Mouse (Mus musculus): ENCODE measurements around the gene Adarb2.

The Adarb2 gene

GRCm38 (mm10) chr13:8691448-8691847 lies 488.8 kb downstream of the Adarb2 start:
- no peak for DNase-seq (ENCODE audit: low spot score)

- DNase-seq (ENCODE audit: low spot score): no peak
Observed at GRCm38 (mm10) chr13:8692787-8693186, 490.1 kb downstream of the Adarb2 start.

GRCm38 (mm10) chr13:8698451-8698850 lies 495.8 kb downstream of the Adarb2 start:
- no peak for DNase-seq (ENCODE audit: low spot score)

GRCm38 (mm10) chr13:8699831-8700230 lies 497.2 kb downstream of the Adarb2 start:
- no peak for DNase-seq (ENCODE audit: low spot score)

GRCm38 (mm10) chr13:8700981-8701380 lies 498.3 kb downstream of the Adarb2 start:
- DNase-seq (ENCODE audit: low spot score): no peak

- no peak for DNase-seq (ENCODE audit: low spot score)
Observed at GRCm38 (mm10) chr13:8705296-8705695, 502.6 kb downstream of the Adarb2 start.

GRCm38 (mm10) chr13:8713377-8713776 lies 510.7 kb downstream of the Adarb2 start:
- no peak for DNase-seq (ENCODE audit: low spot score)

GRCm38 (mm10) chr13:8729972-8730645 lies 527.4 kb downstream of the Adarb2 start:
- DNase-seq (ENCODE audit: low spot score): no peak

GRCm38 (mm10) chr13:8737139-8737865 lies 534.6 kb downstream of the Adarb2 start:
- no peak for DNase-seq (ENCODE audit: low spot score)

- no peak for DNase-seq (ENCODE audit: low spot score)
Observed at GRCm38 (mm10) chr13:8742792-8743191, 540.1 kb downstream of the Adarb2 start.

GRCm38 (mm10) chr13:8744565-8744964 lies 541.9 kb downstream of the Adarb2 start:
- DNase-seq (ENCODE audit: low spot score): peak; percentile 9

GRCm38 (mm10) chr13:8745596-8745995 lies 542.9 kb downstream of the Adarb2 start:
- DNase-seq (ENCODE audit: low spot score): no peak

- no peak for DNase-seq (ENCODE audit: low spot score)
Observed at GRCm38 (mm10) chr13:8749451-8749850, 546.8 kb downstream of the Adarb2 start.

- no peak for DNase-seq (ENCODE audit: low spot score)
Observed at GRCm38 (mm10) chr13:8760940-8761339, 558.3 kb downstream of the Adarb2 start.

- no peak for DNase-seq (ENCODE audit: low spot score)
Observed at GRCm38 (mm10) chr13:8769654-8770227, 567.1 kb downstream of the Adarb2 start.

GRCm38 (mm10) chr13:8770616-8771015 lies 568.0 kb downstream of the Adarb2 start:
- DNase-seq (ENCODE audit: low spot score): no peak

GRCm38 (mm10) chr13:8780441-8780840 lies 577.8 kb downstream of the Adarb2 start:
- DNase-seq (ENCODE audit: low spot score): peak; percentile 27

- DNase-seq (ENCODE audit: low spot score): no peak
Observed at GRCm38 (mm10) chr13:8782636-8783035, 580.0 kb downstream of the Adarb2 start.

- DNase-seq (ENCODE audit: low spot score): no peak
Observed at GRCm38 (mm10) chr13:8783686-8784307, 581.1 kb downstream of the Adarb2 start.

GRCm38 (mm10) chr13:8784308-8785061 lies 581.8 kb downstream of the Adarb2 start:
- DNase-seq (ENCODE audit: low spot score): no peak

GRCm38 (mm10) chr13:8785185-8785584 lies 582.5 kb downstream of the Adarb2 start:
- DNase-seq (ENCODE audit: low spot score): peak; percentile 16

- no peak for DNase-seq (ENCODE audit: low spot score)
Observed at GRCm38 (mm10) chr13:8793217-8793616, 590.6 kb downstream of the Adarb2 start.

Data from ovary, postnatal 14 days (tissue).